Mouse (Mus musculus): ENCODE measurements around the gene Lrrc1. TPM values are rescaled to one million over a fixed set of nuclear protein-coding genes. Genes with fewer than 3 reads are reported as not detected.

Gene Lrrc1
- polyA plus RNA-seq (2015; fragmentation: Nextera tagmentation; extraction: Ambion mirVana) = 5.5 and 5.8 TPM in 2 replicates

DNA sequence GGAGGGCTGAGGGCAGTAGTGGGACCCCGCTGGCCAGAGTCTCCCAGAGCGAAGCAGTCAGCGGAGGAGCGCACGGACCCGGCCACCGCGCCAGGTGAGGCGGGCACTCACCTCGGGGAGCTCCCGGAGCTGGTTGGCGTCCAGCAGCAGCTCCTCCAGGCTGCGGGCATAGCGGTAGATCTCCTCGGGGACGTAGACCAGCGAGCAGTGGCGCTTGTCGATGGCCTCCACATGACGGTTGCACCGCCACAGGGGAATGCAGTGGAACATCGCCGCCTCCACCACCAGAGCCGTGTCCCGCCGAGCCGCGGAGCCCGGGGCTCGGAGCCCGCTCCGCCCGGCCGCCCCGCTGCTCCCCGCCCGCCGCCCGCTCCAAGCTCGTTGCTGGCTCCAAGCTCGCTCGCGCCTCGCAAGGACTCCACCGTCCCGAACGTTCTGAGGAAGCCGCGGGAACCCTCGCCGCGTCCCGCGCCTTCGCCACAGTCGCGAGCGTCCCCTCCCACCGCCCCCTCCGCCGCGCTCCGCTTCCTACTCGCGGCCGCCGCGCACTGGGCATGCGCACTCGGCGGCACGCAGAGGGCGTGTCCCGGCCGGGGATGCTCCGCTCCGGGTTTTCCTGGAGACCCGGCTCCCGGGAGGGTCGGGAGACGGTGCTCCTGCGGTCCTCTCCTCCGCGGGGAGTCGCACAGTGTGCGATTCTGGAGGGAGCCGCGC is at the start of gene Lrrc1:
TSS of gene Lrrc1 (minus strand) at position 517 of the 714 bp plus-strand sequence.

Small RNAs within 50 kb of the gene (microRNA-seq; reads per million reads assigned to microRNA genes)
- not detected for gene Gm25250

Other genes with a start within 250 kb of the Lrrc1 start
- 9.9 and 11.8 TPM in 2 replicates for gene Mlip, start 191.9 kb downstream of the Lrrc1 start, polyA plus RNA-seq (2015; fragmentation: Nextera tagmentation; extraction: Ambion mirVana)
- gene Klhl31, start 91.6 kb upstream of the Lrrc1 start, polyA plus RNA-seq (2015; fragmentation: Nextera tagmentation; extraction: Ambion mirVana) = 0.15 and 0.22 TPM in 2 replicates
- 19.2 and 22.3 TPM in 2 replicates for gene Gclc, start 209.7 kb upstream of the Lrrc1 start, polyA plus RNA-seq (2015; fragmentation: Nextera tagmentation; extraction: Ambion mirVana)

Data from neural tube, postnatal 0 days (tissue).